Comparison of ENCODE assay signal across 8 mouse cellular contexts in the genomic region with DNA sequence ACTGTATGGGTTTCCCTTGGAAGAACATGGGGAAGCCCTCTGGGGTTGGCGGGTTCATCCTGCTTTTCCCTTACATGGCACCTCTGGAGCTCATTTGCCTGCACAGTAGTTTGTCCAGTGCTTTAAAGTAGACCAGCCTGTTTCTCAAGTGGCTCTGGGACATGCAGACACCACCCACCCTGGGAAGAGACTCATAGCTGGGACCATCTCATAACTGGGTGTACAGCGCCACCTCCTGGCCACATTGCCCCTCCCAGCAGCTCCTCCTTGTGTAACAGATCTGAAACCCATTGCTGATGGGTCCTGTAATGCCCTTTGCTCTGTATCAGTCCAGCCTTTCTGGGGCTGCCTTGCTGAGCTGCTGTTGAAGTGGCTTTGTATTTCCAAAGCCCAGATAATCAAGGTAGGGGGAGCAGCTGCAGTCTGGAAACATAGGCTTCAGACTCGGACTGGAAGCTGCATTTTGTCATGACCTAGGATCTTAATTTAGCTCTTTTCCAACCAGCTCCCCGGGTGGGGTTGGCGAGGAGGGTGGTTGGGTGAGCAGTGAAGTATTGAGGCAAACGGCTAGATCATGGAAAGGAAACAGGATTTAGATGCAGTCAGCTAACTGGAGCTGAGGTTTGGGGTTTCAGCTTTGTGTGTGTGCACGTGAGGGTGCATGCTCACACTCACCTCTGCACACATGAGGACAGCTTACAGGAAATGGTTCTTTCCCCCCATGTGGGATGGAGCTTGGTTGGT. TPM values are rescaled to one million over a fixed set of nuclear protein-coding genes. Genes with fewer than 3 reads are reported as not detected.
DNase-seq lines count a peak whose midpoint lies in the region; ATAC-seq lines count a peak whose summit lies in the region.

No protein-coding gene starts in this region.

- H3K4me3 ChIP-seq in forebrain, embryonic 16.5 days (replicated peaks; ENCODE audit: low read length) = no peak overlapping the region
- no peak overlapping the region for H3K4me3 ChIP-seq in neural tube, embryonic 15.5 days (replicated peaks)

- intact Hi-C loops in heart, postnatal 25 days (cut with DNase I) = loop anchor here (1.0 to 2.0 kb wide), 3 partner anchors 40 to 71 kb away; a partner anchor contains a TSS

- peak; percentile 79 for ATAC-seq in forebrain, embryonic 16.5 days
- ATAC-seq in neural tube, embryonic 15.5 days (ENCODE audit: low FRiP score) = peak; percentile 64

- no peaks in the 10 kb centered on the region for H3K27me3 ChIP-seq in forebrain, embryonic 16.5 days (replicated peaks; ENCODE audit: control insufficient read depth, insufficient read depth, low read length)
- H3K27me3 ChIP-seq in neural tube, embryonic 15.5 days (replicated peaks) = no peaks in the 10 kb centered on the region

- no peak overlapping the region for H3K27ac ChIP-seq in forebrain, embryonic 16.5 days (ENCODE audit: low read length)
- H3K27ac ChIP-seq in neural tube, embryonic 15.5 days (replicated peaks) = no peak overlapping the region

- no peak overlapping the region for H3K9ac ChIP-seq in forebrain, embryonic 16.5 days (replicated peaks; ENCODE audit: low read depth, low read length)
- H3K9ac ChIP-seq in neural tube, embryonic 15.5 days (replicated peaks) = no peak overlapping the region; the same call in 1 of the 2 replicates

- no peak overlapping the region for H3K4me2 ChIP-seq in forebrain, embryonic 16.5 days (ENCODE audit: low read length)
- no peak overlapping the region for H3K4me2 ChIP-seq in neural tube, embryonic 15.5 days

- H3K9me3 ChIP-seq in forebrain, embryonic 16.5 days (ENCODE audit: control insufficient read depth, low read length) = no peaks in the 10 kb centered on the region
- no peaks in the 10 kb centered on the region for H3K9me3 ChIP-seq in neural tube, embryonic 15.5 days (replicated peaks)

- peaks cover 33% of the 10 kb centered on the region for H3K4me1 ChIP-seq in forebrain, embryonic 16.5 days (replicated peaks; ENCODE audit: control insufficient read depth, insufficient read depth, low read length)
- H3K4me1 ChIP-seq in neural tube, embryonic 15.5 days = peaks cover 60% of the 10 kb centered on the region

- peaks cover 20% of the 10 kb centered on the region for H3K36me3 ChIP-seq in forebrain, embryonic 16.5 days (ENCODE audit: control insufficient read depth, insufficient read depth)
- peaks cover 34% of the 10 kb centered on the region for H3K36me3 ChIP-seq in neural tube, embryonic 15.5 days

- 59% methylated on average over 7 of the region's 7 CpGs for whole genome bisulfite sequencing in forebrain, embryonic 16.5 days
- 52% methylated on average over 7 of the region's 7 CpGs for WGBS in neural tube, embryonic 15.5 days

- DNase-seq in ES-CJ7 (ENCODE audit: low read depth, low spot score) = peak; percentile 92
- peak; percentile 83 for DNase-seq in cerebellum, adult 11-12 months
- DNase-seq in heart, postnatal 25 days (ENCODE audit: low spot score) = peak; percentile 76
- DNase-seq in layer of hippocampus, adult 11-12 months (ENCODE audit: low spot score) = peak; percentile 91
- peak; percentile 88 to 93 for DNase-seq in lung, adult 18-20 months
- peak; percentile 65 for DNase-seq in testis, postnatal 14 days (ENCODE audit: low spot score)

RNA-seq across cellular contexts. Expression of a gene that starts 10.0 kb away (rescaled TPM):
- polyA plus RNA-seq in forebrain, embryonic 16.5 days (2015; fragmentation: Nextera tagmentation; extraction: Ambion mirVana) = 0.15 and 0.40 TPM in 2 replicates
- under 1 TPM; 0.14 to 0.39 TPM for total RNA-seq in heart, postnatal 25 days (2021)
- 19.2 and 22.4 TPM in 2 replicates for polyA plus RNA-seq in neural tube, embryonic 15.5 days (2015; fragmentation: Nextera tagmentation; extraction: Ambion mirVana)

RNA-seq across cellular contexts. Expression of a gene that starts 12.0 kb away (rescaled TPM):
- polyA plus RNA-seq in forebrain, embryonic 16.5 days (2015; fragmentation: Nextera tagmentation; extraction: Ambion mirVana) = 22.9 and 27.6 TPM in 2 replicates
- total RNA-seq in heart, postnatal 25 days (2021) = 100 to 1,000 TPM; 104 to 110 TPM
- 15.7 and 25.4 TPM in 2 replicates for polyA plus RNA-seq in neural tube, embryonic 15.5 days (2015; fragmentation: Nextera tagmentation; extraction: Ambion mirVana)

RNA-seq across cellular contexts. Expression of a gene that starts 40.2 kb away (rescaled TPM):
- 60.8 and 66.0 TPM in 2 replicates for polyA plus RNA-seq in forebrain, embryonic 16.5 days (2015; fragmentation: Nextera tagmentation; extraction: Ambion mirVana)
- total RNA-seq in heart, postnatal 25 days (2021) = 10 to 100 TPM; 66.1 to 67.4 TPM
- polyA plus RNA-seq in neural tube, embryonic 15.5 days (2015; fragmentation: Nextera tagmentation; extraction: Ambion mirVana) = 66.6 and 71.0 TPM in 2 replicates

RNA-seq across cellular contexts. Expression of a gene that starts 50.7 kb away (rescaled TPM):
- polyA plus RNA-seq in forebrain, embryonic 16.5 days (2015; fragmentation: Nextera tagmentation; extraction: Ambion mirVana) = 20.1 and 23.0 TPM in 2 replicates
- total RNA-seq in heart, postnatal 25 days (2021) = 1 to 10 TPM; 6.1 to 6.9 TPM
- polyA plus RNA-seq in neural tube, embryonic 15.5 days (2015; fragmentation: Nextera tagmentation; extraction: Ambion mirVana) = 24.3 and 29.6 TPM in 2 replicates

RNA-seq across cellular contexts. Expression of a gene that starts 50.8 kb away (rescaled TPM):
- 0.11 and 0.18 TPM in 2 replicates for polyA plus RNA-seq in forebrain, embryonic 16.5 days (2015; fragmentation: Nextera tagmentation; extraction: Ambion mirVana)
- total RNA-seq in heart, postnatal 25 days (2021) = under 1 TPM in 1 of 2 experiments, not detected in 1; 0.11 TPM
- 0.27 and 0.51 TPM in 2 replicates for polyA plus RNA-seq in neural tube, embryonic 15.5 days (2015; fragmentation: Nextera tagmentation; extraction: Ambion mirVana)

Comparison
In these comparisons a context has a peak if more than half of its experiments do, and no peak if none do; other contexts are left out.
1. RNA of a gene that starts 10.0 kb away (polyA plus RNA-seq): 19.2 to 22.4 TPM in neural tube, embryonic 15.5 days; 0.15 to 0.40 TPM in forebrain, embryonic 16.5 days; every median in the first group is over 10 times any median in the second.
2. Peak in every context shown above with its lines, with median percentiles within 50 percentile points of each other: DNase-seq.